ENCODE assay signal across 16 mouse cellular contexts in genomic region chr5:135900701-135901100, GRCm38 (mm10). TPM values are rescaled to one million over a fixed set of nuclear protein-coding genes. Genes with fewer than 3 reads are reported as not detected.
DNase-seq lines count a peak whose midpoint lies in the region; ATAC-seq and TF ChIP-seq lines count a peak whose summit lies in the region.
"Had no signal": no experiment of that assay in that cellular context is flagged by ENCODE, and none has a peak within 500 bp of the region (broad histone marks: within the 10 kb centered on the region; RNA-seq: fewer than 3 reads in every experiment).

No protein-coding gene starts in this region.

- H3K27me3 ChIP-seq in liver, adult 2 months (ENCODE audit: control insufficient read depth, insufficient read depth, low read length): no peaks in the 10 kb centered on the region
- H3K27me3 ChIP-seq in liver, embryonic 11.5 days (replicated peaks; ENCODE audit: control insufficient read depth, insufficient read depth, low read length): no peaks in the 10 kb centered on the region
- H3K27me3 ChIP-seq: embryonic facial prominence, embryonic 13.5 days; forebrain, embryonic 13.5 days; intestine, embryonic 15.5 days; liver, embryonic 15.5 days had no signal

- WGBS in liver, adult 2 months: 93% methylated on average over 3 of the region's 3 CpGs
- WGBS in liver, embryonic 11.5 days: 74% methylated on average over 3 of the region's 3 CpGs
- WGBS in bone marrow, adult 2 months: 85% methylated on average over 3 of the region's 3 CpGs

- intact Hi-C loops in gastrocnemius, adult 2 months (cut with DNase I): no loop called here

- DNase-seq in gastrocnemius, adult 2 months: no peak
- DNase-seq in gastrocnemius, adult 18-20 months (ENCODE audit: low spot score): no peak
- no peak for DNase-seq in liver, adult 2 months (ENCODE audit: extremely low read depth, low read depth, low spot score)
- DNase-seq in liver, embryonic 11.5 days (ENCODE audit: low spot score): no peak
- DNase-seq in 416B (ENCODE audit: low read depth): peak; percentile 54
- no peak for DNase-seq in layer of hippocampus, adult 9-10 months (ENCODE audit: low spot score)
- DNase-seq in cerebellum, adult 11-12 months: no peak
- DNase-seq: kidney, postnatal 36 days; right cerebral cortex, adult 18-20 months had no signal

- no peak for TF ChIP-seq POLR2A in liver, adult 2 months (IDR thresholded peaks at IDR 0.05; ENCODE audit: extremely low read depth, insufficient read depth, low read length)
- TF ChIP-seq POLR2A in bone marrow, adult 2 months (IDR thresholded peaks at IDR 0.05; ENCODE audit: borderline replicate concordance, control insufficient read depth, low read depth, low read length): no peak

- H3K4me3 ChIP-seq in gastrocnemius, adult 2 months: no peak overlapping the region
- no peak overlapping the region for H3K4me3 ChIP-seq in liver, adult 2 months (ENCODE audit: insufficient read depth, low read depth, low read length)
- H3K4me3 ChIP-seq in liver, embryonic 11.5 days (ENCODE audit: low read depth, low read length): no peak overlapping the region
- H3K4me3 ChIP-seq in bone marrow, adult 2 months (replicated peaks; ENCODE audit: control insufficient read depth, low read depth, low read length): no peak overlapping the region
- H3K4me3 ChIP-seq: embryonic facial prominence, embryonic 13.5 days; forebrain, embryonic 13.5 days; intestine, embryonic 15.5 days; liver, embryonic 15.5 days had no signal

- no peak overlapping the region for H3K27ac ChIP-seq in gastrocnemius, adult 2 months
- no peak overlapping the region for H3K27ac ChIP-seq in liver, adult 2 months (replicated peaks; ENCODE audit: insufficient read depth, low read depth, low read length)
- H3K27ac ChIP-seq in liver, embryonic 11.5 days (ENCODE audit: low read depth, low read length): no peak overlapping the region
- H3K27ac ChIP-seq in bone marrow, adult 2 months (ENCODE audit: control insufficient read depth, insufficient read depth, low read depth, low read length, poor library complexity): no peak overlapping the region
- H3K27ac ChIP-seq: embryonic facial prominence, embryonic 13.5 days; forebrain, embryonic 13.5 days; intestine, embryonic 15.5 days; liver, embryonic 15.5 days had no signal

- no peaks in the 10 kb centered on the region for H3K9me3 ChIP-seq in liver, embryonic 11.5 days (ENCODE audit: control insufficient read depth, low read length)
- H3K9me3 ChIP-seq: embryonic facial prominence, embryonic 13.5 days; forebrain, embryonic 13.5 days; intestine, embryonic 15.5 days; liver, embryonic 15.5 days had no signal

- no peak overlapping the region for H3K9ac ChIP-seq in liver, adult 2 months (ENCODE audit: low read depth, low read length)
- H3K9ac ChIP-seq in liver, embryonic 11.5 days (ENCODE audit: low read depth, low read length): no peak overlapping the region
- H3K9ac ChIP-seq: embryonic facial prominence, embryonic 13.5 days; forebrain, embryonic 13.5 days; intestine, embryonic 15.5 days; liver, embryonic 15.5 days had no signal

- ATAC-seq in liver, embryonic 11.5 days (replicated peaks; ENCODE audit: low FRiP score): no peak
- ATAC-seq: forebrain, embryonic 13.5 days; intestine, embryonic 15.5 days had no signal

- peaks cover under 1% of the 10 kb centered on the region; the same call in 1 of the 2 replicates for H3K4me1 ChIP-seq in liver, adult 2 months (ENCODE audit: control insufficient read depth, insufficient read depth, low read length)
- peaks cover 3% of the 10 kb centered on the region; the same call in 1 of the 2 replicates for H3K4me1 ChIP-seq in liver, embryonic 11.5 days (replicated peaks; ENCODE audit: control insufficient read depth, insufficient read depth, low read length)
- H3K4me1 ChIP-seq in bone marrow, adult 2 months (ENCODE audit: control insufficient read depth, insufficient read depth, low read length): 0 out of 2 replicates have a peak, but pooled peaks cover 3% of the 10 kb centered on the region

- TF ChIP-seq CTCF in gastrocnemius, adult 2 months (IDR thresholded peaks at IDR 0.05): peak; percentile 59
- TF ChIP-seq CTCF in liver, adult 2 months (IDR thresholded peaks at IDR 0.05; ENCODE audit: low read depth, low read length): 0 out of 2 replicates have a peak, but pooled peaks have one; percentile 24
- 0 out of 2 replicates have a peak, but pooled peaks have one; percentile 16 for TF ChIP-seq CTCF in bone marrow, adult 2 months (IDR thresholded peaks at IDR 0.05; ENCODE audit: control insufficient read depth, insufficient read depth, low read length)

- H3K36me3 ChIP-seq in liver, adult 2 months (ENCODE audit: control insufficient read depth, insufficient read depth, low read length): no peaks in the 10 kb centered on the region
- H3K36me3 ChIP-seq in liver, embryonic 11.5 days (ENCODE audit: control insufficient read depth, insufficient read depth, low read length): no peaks in the 10 kb centered on the region
- H3K36me3 ChIP-seq: intestine, embryonic 15.5 days; liver, embryonic 15.5 days had no signal

- no peaks in the 10 kb centered on the region for H3K79me2 ChIP-seq in liver, adult 2 months (ENCODE audit: control insufficient read depth, insufficient read depth, low read length)

- no peak overlapping the region for H3K4me2 ChIP-seq in liver, embryonic 11.5 days
- H3K4me2 ChIP-seq: embryonic facial prominence, embryonic 13.5 days; forebrain, embryonic 13.5 days; intestine, embryonic 15.5 days; liver, embryonic 15.5 days had no signal

RNA-seq across cellular contexts. Expression of gene Hspb1, which starts 13.0 kb away (rescaled TPM):
- 100 to 1,000 TPM; 253 to 325 TPM for total RNA-seq in gastrocnemius, adult 2 months (2021)
- 100 to 1,000 TPM; 239 to 482 TPM for total RNA-seq in gastrocnemius, adult 18-20 months (2021)
- 18.9 and 19.5 TPM in 2 replicates for total RNA-seq in liver, adult 2 months (2014; rRNA removed)
- polyA plus RNA-seq in liver, adult 2 months (2012; rRNA removed): 10.9 and 24.3 TPM in 2 replicates
- 11.8 and 22.1 TPM in 2 replicates for polyA plus RNA-seq in liver, embryonic 11.5 days (2014; fragmentation: Nextera tagmentation; extraction: Ambion mirVana)
- polyA plus RNA-seq in bone marrow, adult 2 months (2011; ENCODE audit: insufficient read depth, insufficient read length, low replicate concordance, missing spikeins): 1.5 and 71.0 TPM in 2 replicates
- total RNA-seq: hematopoietic stem cell, adult 5-6 weeks; megakaryocyte-erythroid progenitor cell, adult 5-6 weeks had no signal

RNA-seq across cellular contexts. Expression of gene Ywhag, which starts 33.7 kb away (rescaled TPM):
- total RNA-seq in gastrocnemius, adult 2 months (2021): 100 to 1,000 TPM; 289 to 303 TPM
- total RNA-seq in gastrocnemius, adult 18-20 months (2021): 100 to 1,000 TPM; 288 to 326 TPM
- 23.0 and 30.9 TPM in 2 replicates for total RNA-seq in liver, adult 2 months (2014; rRNA removed)
- 42.4 and 50.4 TPM in 2 replicates for polyA plus RNA-seq in liver, adult 2 months (2012; rRNA removed)
- 97.3 and 99.8 TPM in 2 replicates for polyA plus RNA-seq in liver, embryonic 11.5 days (2014; fragmentation: Nextera tagmentation; extraction: Ambion mirVana)
- 26.9 and 58.1 TPM in 2 replicates for polyA plus RNA-seq in bone marrow, adult 2 months (2011; ENCODE audit: insufficient read depth, insufficient read length, low replicate concordance, missing spikeins)

Comparison
In these comparisons a context has a peak if more than half of its experiments do, and no peak if none do; other contexts are left out.
1. RNA of gene Hspb1, which starts 13.0 kb away (total RNA-seq): 239 to 482 TPM in gastrocnemius, adult 18-20 months and 253 to 325 TPM in gastrocnemius, adult 2 months; 18.9 to 19.5 TPM in liver, adult 2 months; every median in the first group is over 10 times any median in the second.
2. Peak in every context shown above with its lines, with median percentiles within 50 percentile points of each other: CTCF ChIP-seq.